Mouse (Mus musculus) kidney, embryonic 15.5 days (tissue): Measurements from ENCODE around the gene Usp40. TPM values are rescaled to one million over a fixed set of nuclear protein-coding genes. Genes with fewer than 3 reads are reported as not detected.

Experiments used
- ATAC-seq: fragments of 200-750 bp; cut with Nextera tagmentation; replicated peaks from 2 replicates; pipeline ENCODE4 v1.8.0; 2017; ENCODE audit warnings: moderate TSS enrichment; ENCODE audit not compliant: low FRiP score
- H3K27ac ChIP-seq: fragments of 300-500 bp; sonication (generic); 2 replicates; pipeline ENCODE4 v1.5.1; 2015; ENCODE audit warnings: mild to moderate bottlenecking, inconsistent platforms
- H3K27me3 ChIP-seq: fragments of 300-500 bp; sonication (generic); 2 replicates; pipeline ENCODE4 v1.6.1; 2015; ENCODE audit warnings: inconsistent platforms
- H3K36me3 ChIP-seq: fragments of 300-500 bp; sonication (generic); 2 replicates; pipeline ENCODE4 v1.6.1; 2015; ENCODE audit warnings: inconsistent platforms
- H3K4me1 ChIP-seq: fragments of 300-500 bp; sonication (generic); 2 replicates; pipeline ENCODE4 v1.6.1; 2015; ENCODE audit warnings: inconsistent platforms
- H3K4me2 ChIP-seq: fragments of 300-500 bp; sonication (generic); 2 replicates; pipeline ENCODE4 v1.6.1; 2015; ENCODE audit warnings: moderate library complexity, mild to moderate bottlenecking, inconsistent platforms
- H3K4me3 ChIP-seq: fragments of 300-500 bp; sonication (generic); replicated peaks from 2 replicates; pipeline ENCODE4 v1.5.1; 2015; ENCODE audit warnings: mild to moderate bottlenecking, inconsistent platforms
- H3K9ac ChIP-seq: fragments of 300-500 bp; sonication (generic); 2 replicates; pipeline ENCODE4 v1.6.1; 2015; ENCODE audit warnings: mild to moderate bottlenecking, inconsistent platforms
- H3K9me3 ChIP-seq: fragments of 300-500 bp; sonication (generic); replicated peaks from 2 replicates; pipeline ENCODE4 v1.6.1; 2016; ENCODE audit warnings: inconsistent platforms
- WGBS: fragments of 180-500 bp; shearing (Covaris S2); methylation state at CpG from one replicate; pipeline ENCODE4 v1.1.7; 2015; ENCODE audit warnings: mixed read lengths; 5-methylcytosine and 5-hydroxymethylcytosine counted together
- polyA plus RNA-seq: library from polyadenylated mRNA; unstranded; fragments of >200 nt; fragmentation: Nextera tagmentation; extraction: Ambion mirVana; gene quantifications from 2 replicates; pipeline ENCODE4 v1.2.1, GENCODE M21; 2015

The Usp40 gene
- polyA plus RNA-seq, 1 experiment from 2014 or later: 42.6 TPM

DNA sequence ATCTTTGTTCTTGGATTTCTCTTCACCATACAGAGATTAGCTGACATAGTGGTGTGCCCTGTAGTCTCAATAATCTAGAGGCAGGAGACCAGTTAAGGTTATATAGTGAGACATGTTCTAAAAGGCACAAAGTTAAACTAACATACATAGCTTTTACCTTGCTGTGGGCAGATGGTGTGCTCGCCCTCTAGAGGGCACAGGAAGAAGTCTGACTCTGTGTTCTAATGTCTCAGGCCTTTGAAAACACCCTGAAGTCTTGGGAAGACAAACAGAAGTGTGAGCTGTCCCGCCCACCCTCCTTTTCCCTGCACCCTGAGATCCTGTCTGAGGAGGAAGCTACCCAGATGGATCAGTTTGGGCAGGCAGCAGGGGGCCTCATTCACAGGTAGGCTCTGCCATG lies 71.8 kb downstream of the Usp40 start:
- Histone ChIP-seq H3K9me3 (no peaks in the 10 kb centered on the region), H3K36me3 (peaks cover 88% of the 10 kb centered on the region), H3K27me3 (no peaks in the 10 kb centered on the region), H3K9ac (no peak overlapping the region), H3K27ac (no peak overlapping the region), H3K4me3 (no peak overlapping the region), H3K4me1 (no peaks in the 10 kb centered on the region), H3K4me2 (no peak overlapping the region)
- no peak for ATAC-seq
- WGBS: 31% methylated on average over 2 of the region's 2 CpGs

- H3K4me3 ChIP-seq: no peak overlapping the region
- no peak overlapping the region for H3K4me2 ChIP-seq
- no peaks in the 10 kb centered on the region for H3K4me1 ChIP-seq
- 92% methylated on average over 7 of the region's 7 CpGs for WGBS
- H3K9ac ChIP-seq: no peak overlapping the region
- H3K27ac ChIP-seq: no peak overlapping the region
- H3K9me3 ChIP-seq: no peaks in the 10 kb centered on the region
- peaks cover 88% of the 10 kb centered on the region for H3K36me3 ChIP-seq
- ATAC-seq: no peak
- no peaks in the 10 kb centered on the region for H3K27me3 ChIP-seq
Measured at GRCm38 (mm10) chr1:87936075-87936474, 72.3 kb downstream of the Usp40 start.

DNA sequence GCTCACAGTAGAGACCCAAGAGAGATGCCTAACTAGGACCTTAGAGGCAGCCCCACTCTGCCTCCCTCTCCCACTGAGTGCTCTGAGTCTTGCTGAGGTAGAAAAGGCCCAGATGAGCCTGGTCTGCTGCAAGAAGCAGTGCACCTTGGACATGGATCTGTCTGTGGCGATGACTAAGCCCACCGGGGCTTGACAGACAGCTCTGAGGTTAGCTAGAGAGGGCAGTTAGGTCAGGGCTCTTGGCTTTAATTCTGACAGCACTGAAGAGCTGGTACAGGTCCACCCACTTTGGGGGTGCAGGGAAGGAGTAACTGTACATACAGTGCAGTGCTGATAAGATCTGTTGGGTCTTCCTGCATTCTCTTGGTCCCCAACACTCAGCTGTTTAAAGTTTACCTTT lies 72.8 kb downstream of the Usp40 start:
- WGBS: 77% methylated on average over 2 of the region's 2 CpGs
- Histone ChIP-seq H3K27me3 (no peaks in the 10 kb centered on the region), H3K27ac (no peak overlapping the region), H3K4me3 (no peak overlapping the region), H3K36me3 (peaks cover 88% of the 10 kb centered on the region), H3K4me1 (no peaks in the 10 kb centered on the region), H3K9ac (no peak overlapping the region), H3K9me3 (no peaks in the 10 kb centered on the region), H3K4me2 (no peak overlapping the region)
- ATAC-seq: no peak

DNA sequence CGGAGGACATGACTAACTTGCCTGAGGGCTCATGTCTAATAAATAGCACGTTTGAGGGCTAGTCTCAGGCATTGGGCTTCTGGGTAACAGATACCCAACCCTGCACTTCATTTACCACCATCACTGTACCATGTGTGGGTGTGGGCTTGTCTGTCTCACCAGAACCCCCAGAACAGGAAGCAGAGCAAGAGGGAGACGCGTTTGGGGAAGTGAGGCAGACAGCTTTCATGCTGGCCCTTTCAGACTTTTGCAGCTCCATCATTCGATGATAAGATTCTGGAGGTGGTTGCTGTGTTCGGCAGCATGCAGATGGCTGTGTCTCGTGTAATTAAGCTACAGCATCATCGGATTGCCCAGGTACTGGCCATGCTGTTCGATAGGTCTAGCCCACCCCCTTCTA lies 73.3 kb downstream of the Usp40 start:
- Histone ChIP-seq H3K4me1 (no peaks in the 10 kb centered on the region), H3K9ac (no peak overlapping the region), H3K4me2 (no peak overlapping the region), H3K4me3 (no peak overlapping the region), H3K27me3 (no peaks in the 10 kb centered on the region), H3K27ac (no peak overlapping the region), H3K9me3 (no peaks in the 10 kb centered on the region), H3K36me3 (peaks cover 88% of the 10 kb centered on the region)
- ATAC-seq: no peak
- WGBS: 88% methylated on average over 9 of the region's 9 CpGs

DNA sequence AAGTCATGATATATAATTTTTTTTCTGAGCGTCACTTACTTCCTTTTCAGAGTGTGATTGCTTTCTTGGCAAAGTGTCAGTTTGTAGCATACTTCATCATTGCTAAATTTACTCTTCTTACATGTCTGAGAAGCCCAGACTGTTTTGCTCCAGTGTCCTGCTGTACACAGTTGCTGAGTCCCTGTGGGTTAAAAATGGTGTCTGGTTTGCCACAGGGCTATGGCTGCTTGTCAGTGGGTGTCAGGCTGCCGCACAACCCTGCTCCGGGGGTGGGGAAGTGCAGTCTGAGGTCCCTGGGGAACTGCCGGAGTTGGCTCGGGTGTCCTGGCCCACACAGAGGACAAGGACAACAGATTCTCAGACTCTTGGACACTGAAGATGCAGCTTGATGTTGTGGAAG lies 75.3 kb downstream of the Usp40 start:
- Histone ChIP-seq H3K4me2 (no peak overlapping the region), H3K36me3 (peaks cover 86% of the 10 kb centered on the region), H3K9ac (no peak overlapping the region), H3K27me3 (no peaks in the 10 kb centered on the region), H3K9me3 (no peaks in the 10 kb centered on the region), H3K4me3 (no peak overlapping the region), H3K4me1 (no peaks in the 10 kb centered on the region), H3K27ac (no peak overlapping the region)
- no peak for ATAC-seq
- WGBS: 76% methylated on average over 5 of the region's 5 CpGs

DNA sequence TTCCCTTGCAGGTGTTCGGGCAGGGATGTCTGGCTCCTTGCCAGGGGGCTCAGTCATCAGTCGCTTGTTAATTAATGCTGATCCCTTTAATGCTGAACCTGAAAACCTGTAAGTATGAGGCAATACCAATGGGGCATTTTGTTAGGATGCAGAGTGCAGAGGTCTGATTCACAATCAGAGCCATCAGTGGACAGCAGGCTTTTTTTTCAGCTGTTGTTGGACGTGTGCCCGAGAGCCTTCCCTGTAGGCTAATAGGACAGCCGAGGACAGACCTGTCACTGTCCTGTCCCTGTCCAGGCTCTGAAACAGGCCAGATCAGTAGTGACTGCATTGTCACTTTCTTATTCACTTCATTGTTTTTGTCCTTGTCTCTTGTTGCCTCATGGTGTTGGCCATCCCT lies 78.6 kb downstream of the Usp40 start:
- WGBS: 61% methylated on average over 5 of the region's 5 CpGs

DNA sequence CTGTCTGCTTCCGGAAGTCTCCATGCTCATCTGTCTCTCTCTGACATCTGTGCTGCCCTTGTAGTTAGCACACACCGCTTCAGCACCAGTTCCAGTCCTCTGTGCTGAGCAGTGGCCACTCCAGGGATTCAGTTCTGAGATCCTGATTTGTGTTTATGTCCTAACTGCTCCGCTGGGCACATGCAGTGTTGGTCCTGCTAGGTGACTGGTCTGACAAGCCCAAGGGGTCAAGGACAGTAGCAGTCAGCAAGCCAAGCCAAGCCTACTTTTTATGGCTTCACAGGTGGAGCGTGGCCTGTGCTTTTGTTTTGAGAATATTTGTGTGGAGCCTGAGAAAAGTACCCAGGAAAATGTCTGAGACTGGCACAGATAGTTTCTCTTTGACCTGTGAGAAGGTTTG lies 83.5 kb downstream of the Usp40 start:
- Histone ChIP-seq H3K9me3 (no peaks in the 10 kb centered on the region), H3K36me3 (peaks cover 92% of the 10 kb centered on the region), H3K4me3 (no peak overlapping the region), H3K4me1 (no peaks in the 10 kb centered on the region), H3K27ac (no peak overlapping the region), H3K9ac (no peak overlapping the region), H3K27me3 (no peaks in the 10 kb centered on the region), H3K4me2 (no peak overlapping the region)
- no peak for ATAC-seq
- 83% methylated on average over 4 of the region's 4 CpGs for WGBS

More for the DNA sequence above, 78.6 kb downstream of the Usp40 start:
- no peak for ATAC-seq
- H3K27me3 ChIP-seq: no peaks in the 10 kb centered on the region
- no peak overlapping the region for H3K4me3 ChIP-seq
- no peak overlapping the region for H3K27ac ChIP-seq
- no peaks in the 10 kb centered on the region for H3K4me1 ChIP-seq
- H3K4me2 ChIP-seq: no peak overlapping the region
- no peaks in the 10 kb centered on the region for H3K9me3 ChIP-seq
- no peak overlapping the region for H3K9ac ChIP-seq
- H3K36me3 ChIP-seq: peaks cover 92% of the 10 kb centered on the region

DNA sequence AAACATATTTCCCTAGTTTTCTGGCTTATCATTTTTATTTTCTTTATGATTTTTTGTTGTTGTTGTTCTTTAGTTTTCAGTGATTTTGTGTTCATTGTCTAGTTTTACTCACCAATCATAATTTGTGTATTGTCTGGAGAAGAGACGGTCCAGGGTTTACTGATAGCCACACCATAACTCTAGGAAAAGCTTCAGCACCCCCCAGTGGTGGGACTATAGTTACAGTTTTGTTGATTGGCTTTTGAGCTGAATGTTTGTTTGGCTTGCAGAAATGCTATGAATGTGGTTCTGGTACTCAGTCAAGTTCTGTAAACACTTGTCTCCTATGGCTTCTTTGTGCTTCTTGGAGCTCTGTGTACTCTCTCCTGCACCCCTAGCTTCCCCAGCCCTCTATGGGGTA lies 85.7 kb downstream of the Usp40 start:
- 57% methylated on average over 1 of the region's 1 CpGs for WGBS

GRCm38 (mm10) chr1:87920056-87920614 lies 88.2 kb downstream of the Usp40 start:
- Histone ChIP-seq H3K4me1 (no peaks in the 10 kb centered on the region), H3K36me3 (peaks cover 89% of the 10 kb centered on the region)
- no peak for ATAC-seq

More for the DNA sequence above, 85.7 kb downstream of the Usp40 start:
- no peaks in the 10 kb centered on the region for H3K9me3 ChIP-seq
- no peaks in the 10 kb centered on the region for H3K4me1 ChIP-seq
- ATAC-seq: no peak
- H3K27ac ChIP-seq: no peak overlapping the region
- no peak overlapping the region for H3K4me2 ChIP-seq
- H3K4me3 ChIP-seq: no peak overlapping the region
- H3K9ac ChIP-seq: no peak overlapping the region
- peaks cover 93% of the 10 kb centered on the region for H3K36me3 ChIP-seq
- H3K27me3 ChIP-seq: no peaks in the 10 kb centered on the region

GRCm38 (mm10) chr1:87918061-87918460 lies 90.3 kb downstream of the Usp40 start:
- no peaks in the 10 kb centered on the region for H3K9me3 ChIP-seq
- H3K9ac ChIP-seq: no peak overlapping the region
- no peak overlapping the region for H3K4me3 ChIP-seq
- no peak overlapping the region for H3K27ac ChIP-seq
- no peak for ATAC-seq
- 97% methylated on average over 2 of the region's 2 CpGs for WGBS
- H3K36me3 ChIP-seq: peaks cover 72% of the 10 kb centered on the region
- 0 out of 2 replicates have a peak, but pooled peaks cover 4% of the 10 kb centered on the region for H3K4me1 ChIP-seq
- H3K4me2 ChIP-seq: no peak overlapping the region
- H3K27me3 ChIP-seq: no peaks in the 10 kb centered on the region

More at GRCm38 (mm10) chr1:87920056-87920614, 88.2 kb downstream of the Usp40 start:
- no peaks in the 10 kb centered on the region for H3K9me3 ChIP-seq
- no peak overlapping the region for H3K4me3 ChIP-seq
- WGBS: 87% methylated on average over 3 of the region's 3 CpGs
- no peaks in the 10 kb centered on the region for H3K27me3 ChIP-seq
- H3K9ac ChIP-seq: no peak overlapping the region
- H3K4me2 ChIP-seq: no peak overlapping the region
- H3K27ac ChIP-seq: no peak overlapping the region

DNA sequence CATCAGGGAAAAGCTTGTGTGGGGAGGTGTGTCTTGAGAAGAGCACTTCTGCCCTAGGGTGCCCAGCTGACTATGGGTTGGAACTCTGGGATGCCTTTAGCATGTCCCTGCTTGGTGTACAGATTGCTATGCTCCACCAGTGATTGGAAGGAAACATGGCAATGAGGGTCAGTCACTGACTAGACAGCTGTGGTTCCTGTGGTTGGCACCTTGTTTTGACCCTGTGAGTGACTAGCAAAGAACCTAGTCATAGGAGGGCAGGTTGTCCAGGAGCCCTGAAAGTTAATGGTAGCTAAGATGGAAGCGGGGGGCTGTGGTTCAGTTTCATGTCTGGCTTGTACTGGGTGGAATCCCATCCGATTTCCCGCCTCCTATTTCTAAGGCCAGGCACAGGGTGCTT lies 91.0 kb downstream of the Usp40 start:
- no peak overlapping the region for H3K4me3 ChIP-seq
- H3K9me3 ChIP-seq: no peaks in the 10 kb centered on the region
- H3K27me3 ChIP-seq: no peaks in the 10 kb centered on the region
- H3K27ac ChIP-seq: no peak overlapping the region
- peaks cover 69% of the 10 kb centered on the region for H3K36me3 ChIP-seq
- WGBS: 93% methylated on average over 3 of the region's 3 CpGs
- no peak overlapping the region for H3K9ac ChIP-seq
- 0 out of 2 replicates have a peak, but pooled peaks cover 4% of the 10 kb centered on the region for H3K4me1 ChIP-seq
- no peak for ATAC-seq
- H3K4me2 ChIP-seq: no peak overlapping the region

DNA sequence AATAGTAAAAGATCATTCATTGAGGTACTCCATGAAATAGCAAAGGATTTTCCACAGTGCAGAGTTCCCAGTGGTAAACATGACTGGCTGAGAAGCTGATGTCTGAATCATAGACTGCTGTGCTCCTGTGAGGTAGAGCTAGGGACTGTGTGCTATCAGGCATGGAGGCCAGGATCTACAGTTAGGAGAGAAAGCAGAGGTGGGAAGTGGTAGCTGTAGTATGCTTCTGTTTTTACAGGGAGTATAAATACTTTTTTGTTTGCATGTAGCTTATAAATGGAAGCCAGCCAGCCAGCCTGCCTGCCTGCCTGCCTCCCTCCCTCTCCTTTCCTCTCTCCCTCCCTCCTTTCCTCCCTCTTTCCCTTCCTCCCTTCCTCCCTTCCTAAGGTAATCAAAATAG lies 95.0 kb downstream of the Usp40 start:
- Histone ChIP-seq H3K4me1 (0 out of 2 replicates have a peak, but pooled peaks cover 9% of the 10 kb centered on the region), H3K9me3 (no peaks in the 10 kb centered on the region), H3K36me3 (peaks cover 44% of the 10 kb centered on the region), H3K4me2 (no peak overlapping the region), H3K4me3 (no peak overlapping the region), H3K9ac (no peak overlapping the region), H3K27ac (peak overlapping the region; percentile 51; the same call in 1 of the 2 replicates), H3K27me3 (no peaks in the 10 kb centered on the region)
- no peak for ATAC-seq

GRCm38 (mm10) chr1:87910428-87910827 lies 97.9 kb downstream of the Usp40 start:
- no peaks in the 10 kb centered on the region for H3K27me3 ChIP-seq
- 78% methylated on average over 1 of the region's 1 CpGs for WGBS
- no peak overlapping the region for H3K9ac ChIP-seq
- no peak overlapping the region for H3K27ac ChIP-seq
- no peaks in the 10 kb centered on the region for H3K9me3 ChIP-seq
- ATAC-seq: no peak
- H3K4me3 ChIP-seq: no peak overlapping the region
- 0 out of 2 replicates have a peak, but pooled peaks cover 9% of the 10 kb centered on the region for H3K4me1 ChIP-seq
- peaks cover 22% of the 10 kb centered on the region; the same call in 1 of the 2 replicates for H3K36me3 ChIP-seq
- H3K4me2 ChIP-seq: no peak overlapping the region
